Mouse (Mus musculus) olfactory bulb, adult 2 months (tissue): ENCODE measurements around the gene Hpd. TPM values are rescaled to one million over a fixed set of nuclear protein-coding genes. Genes with fewer than 3 reads are reported as not detected.
A peak's percentile ranks its signal among the peaks of the same experiment; 100 is the strongest.

Source experiments
- H3K27ac ChIP-seq: fragments of 200-500 bp; 2 replicates; pipeline ENCODE4 v1.5.1; 2012; ENCODE audit warnings: low read depth, low read length; ENCODE audit not compliant: insufficient read depth
- H3K4me1 ChIP-seq: fragments of 200-500 bp; 2 replicates; pipeline ENCODE4 v1.6.1; 2012; ENCODE audit warnings: low read length; ENCODE audit not compliant: control insufficient read depth, insufficient read depth
- H3K4me3 ChIP-seq: fragments of 200-500 bp; 2 replicates; pipeline ENCODE4 v1.5.1; 2012; ENCODE audit warnings: mild to moderate bottlenecking, low read depth, low read length, moderate library complexity; ENCODE audit not compliant: insufficient read depth
- CTCF ChIP-seq: fragments of 200-500 bp; IDR thresholded peaks from 2 replicates; pipeline ENCODE4 v1.5.1; 2012; ENCODE audit warnings: low read depth, mild to moderate bottlenecking, low read length, moderate library complexity; ENCODE audit not compliant: insufficient read depth
- POLR2A ChIP-seq: fragments of 200-500 bp; IDR thresholded peaks from 2 replicates; pipeline ENCODE4 v1.6.1; 2012; ENCODE audit warnings: mild to moderate bottlenecking, low read depth, low read length, moderate library complexity; ENCODE audit not compliant: insufficient read depth
- WGBS: fragments of 180-500 bp; shearing (Covaris S2); methylation state at CpG from one replicate; pipeline ENCODE4 v1.1.7; 2018; 5-methylcytosine and 5-hydroxymethylcytosine counted together
- polyA plus RNA-seq: library from polyadenylated mRNA; stranded (reverse); fragments of >200 nt; gene quantifications from 2 replicates; pipeline ENCODE4 v1.2.4, GENCODE M21; 2012; ENCODE audit warnings: low replicate concordance; ENCODE audit not compliant: missing spikeins, insufficient read depth, insufficient read length

The Hpd gene
- polyA plus RNA-seq, 1 experiment = not detected

- no peak overlapping the region for H3K27ac ChIP-seq
- no peaks in the 10 kb centered on the region for H3K4me1 ChIP-seq
- TF ChIP-seq POLR2A (no peak), CTCF (no peak)
- WGBS = 59% methylated on average over 6 of the region's 6 CpGs
- no peak overlapping the region for H3K4me3 ChIP-seq
Observed at GRCm38 (mm10) chr5:123191427-123191826, 8.9 kb upstream of the Hpd start.

GRCm38 (mm10) chr5:123190912-123191311 is 8.4 kb upstream of the Hpd start:
- 75% methylated on average over 3 of the region's 3 CpGs for WGBS
- TF ChIP-seq POLR2A (no peak), CTCF (no peak)
- Histone ChIP-seq H3K27ac (no peak overlapping the region), H3K4me1 (no peaks in the 10 kb centered on the region; the same call in 1 of the 2 replicates), H3K4me3 (no peak overlapping the region)

- H3K4me3 ChIP-seq = no peak overlapping the region
- no peak overlapping the region for H3K27ac ChIP-seq
- TF ChIP-seq POLR2A = no peak
- TF ChIP-seq CTCF = no peak
- no peaks in the 10 kb centered on the region; the same call in 1 of the 2 replicates for H3K4me1 ChIP-seq
- 92% methylated on average over 3 of the region's 3 CpGs for WGBS
Observed at GRCm38 (mm10) chr5:123187306-123187705, 4.8 kb upstream of the Hpd start.

GRCm38 (mm10) chr5:123185966-123186365 is 3.4 kb upstream of the Hpd start:
- WGBS = 47% methylated on average over 6 of the region's 6 CpGs
- H3K4me3 ChIP-seq = no peak overlapping the region
- no peak overlapping the region for H3K27ac ChIP-seq
- no peak for TF ChIP-seq POLR2A
- TF ChIP-seq CTCF = no peak
- no peaks in the 10 kb centered on the region; the same call in 1 of the 2 replicates for H3K4me1 ChIP-seq

GRCm38 (mm10) chr5:123181536-123181935 is 991 bp downstream of the Hpd start:
- TF ChIP-seq CTCF = no peak
- TF ChIP-seq POLR2A = no peak
- no peaks in the 10 kb centered on the region; the same call in 1 of the 2 replicates for H3K4me1 ChIP-seq
- WGBS = 82% methylated on average over 6 of the region's 6 CpGs
- H3K27ac ChIP-seq = no peak overlapping the region
- H3K4me3 ChIP-seq = no peak overlapping the region

- no peak for TF ChIP-seq POLR2A
- TF ChIP-seq CTCF = no peak
- Histone ChIP-seq H3K4me3 (no peak overlapping the region), H3K27ac (no peak overlapping the region), H3K4me1 (no peaks in the 10 kb centered on the region)
- WGBS = 93% methylated on average over 15 of the region's 15 CpGs
Observed at GRCm38 (mm10) chr5:123180390-123180789, 2.1 kb downstream of the Hpd start.

- TF ChIP-seq CTCF (no peak), POLR2A (no peak)
- no peak overlapping the region for H3K4me3 ChIP-seq
- WGBS = 95% methylated on average over 5 of the region's 5 CpGs
- H3K4me1 ChIP-seq = no peaks in the 10 kb centered on the region
- H3K27ac ChIP-seq = no peak overlapping the region
Observed at GRCm38 (mm10) chr5:123178792-123179191, 3.7 kb downstream of the Hpd start.

- TF ChIP-seq POLR2A (no peak), CTCF (peak; percentile 92)
- no peak overlapping the region for H3K4me3 ChIP-seq
- no peak overlapping the region for H3K27ac ChIP-seq
- 11% methylated on average over 22 of the region's 22 CpGs for WGBS
- H3K4me1 ChIP-seq = peaks cover 16% of the 10 kb centered on the region
Observed at GRCm38 (mm10) chr5:123171646-123172350, 10.7 kb downstream of the Hpd start.

GRCm38 (mm10) chr5:123170365-123170764 is 12.2 kb downstream of the Hpd start:
- peaks cover 16% of the 10 kb centered on the region for H3K4me1 ChIP-seq
- TF ChIP-seq CTCF (no peak), POLR2A (no peak)
- H3K27ac ChIP-seq = peak overlapping the region; percentile 9; the same call in 1 of the 2 replicates
- H3K4me3 ChIP-seq = no peak overlapping the region
- WGBS = 32% methylated on average over 9 of the region's 9 CpGs

- 73% methylated on average over 5 of the region's 5 CpGs for WGBS
- Histone ChIP-seq H3K4me3 (no peak within 1 kb of the TSS), H3K27ac (peak within 1 kb of the TSS; percentile 9), H3K4me1 (peaks cover 16% of the 10 kb centered on the region)
- TF ChIP-seq POLR2A (no peak), CTCF (no peak)
Observed at GRCm38 (mm10) chr5:123169284-123169683, 13.2 kb downstream of the Hpd start, which contains the start of gene Psmd9. Psmd9 (plus strand) TSS chr5:123169413.
